Mouse (Mus musculus) intestine, embryonic 14.5 days (tissue): Measurements from ENCODE around the gene Picalm. TPM values are rescaled to one million over a fixed set of nuclear protein-coding genes. Genes with fewer than 3 reads are reported as not detected.

ENCODE experiments used
- polyA plus RNA-seq: library from polyadenylated mRNA; unstranded; fragments of >200 nt; fragmentation: Nextera tagmentation; extraction: Ambion mirVana; gene quantifications from 2 replicates; pipeline ENCODE4 v1.2.1, GENCODE M21; 2014

Gene Picalm
- polyA plus RNA-seq, 1 experiment from 2014 or later = 43.6 TPM

Other genes starting within 250 kb of the Picalm start
- 0.15 TPM in 1 of 2 replicates, not detected in the other for gene Ccdc81, start 226.6 kb upstream of the Picalm start, polyA plus RNA-seq
- gene Hikeshi, start 189.0 kb upstream of the Picalm start, polyA plus RNA-seq = 132 and 154 TPM in 2 replicates
- gene Eed, start 149.2 kb upstream of the Picalm start, polyA plus RNA-seq = 71.0 and 81.5 TPM in 2 replicates
- gene Ccdc83, start 135.6 kb downstream of the Picalm start, polyA plus RNA-seq = not detected in 2 replicates
- gene Sytl2, start 172.0 kb downstream of the Picalm start, polyA plus RNA-seq = 8.8 and 9.1 TPM in 2 replicates